Mouse (Mus musculus) megakaryocyte, embryonic 14.5 days (primary cell): ENCODE results near the gene Rap2a.

ENCODE experiments used
- FLI1 ChIP-seq: IDR thresholded peaks from 2 replicates; pipeline ENCODE4 v1.6.1; 2012; ENCODE audit warnings: low read length, inconsistent platforms, mixed read lengths
- GATA1 ChIP-seq: IDR thresholded peaks from 3 replicates; pipeline ENCODE4 v1.6.1; 2012; ENCODE audit warnings: mixed read lengths, low read length, inconsistent platforms, borderline replicate concordance

GRCm38 (mm10) chr14:120503641-120504040 is 25.4 kb downstream of the Rap2a start:
- no peak for TF ChIP-seq FLI1
- TF ChIP-seq GATA1, result no peak
